Mouse (Mus musculus) testis, postnatal 14 days (tissue): ENCODE data around the gene Lce3c.

Experiments used
- DNase-seq: peaks from one replicate; pipeline ENCODE4 v3.0.0; 2021; ENCODE audit warnings: low spot score

Gene Lce3c

GRCm38 (mm10) chr3:92944186-92944585, at the start of gene Lce3c:
Gene Lce3c (plus strand): TSS chr3:92944486.
- no peak for DNase-seq

- no peak for DNase-seq
Observed at GRCm38 (mm10) chr3:92894489-92894888, 49.8 kb upstream of the Lce3c start.

GRCm38 (mm10) chr3:92902992-92903391, 41.3 kb upstream of the Lce3c start:
- no peak for DNase-seq

- no peak for DNase-seq
Observed at GRCm38 (mm10) chr3:92903640-92904039, 40.6 kb upstream of the Lce3c start.

GRCm38 (mm10) chr3:92905182-92905581, 39.1 kb upstream of the Lce3c start:
- DNase-seq, result no peak

- no peak for DNase-seq
Observed at GRCm38 (mm10) chr3:92907571-92907970, 36.7 kb upstream of the Lce3c start.

GRCm38 (mm10) chr3:92920364-92920763, 23.9 kb upstream of the Lce3c start:
- no peak for DNase-seq

- DNase-seq, result no peak
Observed at GRCm38 (mm10) chr3:92926130-92926529, 18.2 kb upstream of the Lce3c start, which contains the start of gene Lce3a. Gene Lce3a (minus strand): TSS chr3:92926230.

GRCm38 (mm10) chr3:92932679-92933078, 11.6 kb upstream of the Lce3c start, which contains the start of gene Lce3b:
Gene Lce3b (plus strand): TSS chr3:92932979.
- no peak for DNase-seq

- DNase-seq, result no peak
Observed at GRCm38 (mm10) chr3:92957090-92957489, 12.8 kb downstream of the Lce3c start, which contains the start of gene Lce3d. Gene Lce3d (plus strand): TSS chr3:92957390.

- no peak for DNase-seq
Observed at GRCm38 (mm10) chr3:92966761-92967160, 22.5 kb downstream of the Lce3c start, which contains the start of gene Lce3e. Gene Lce3e (plus strand): TSS chr3:92967061.

- DNase-seq, result no peak
Observed at GRCm38 (mm10) chr3:92978484-92978883, 34.2 kb downstream of the Lce3c start.

GRCm38 (mm10) chr3:92991926-92992325, 47.6 kb downstream of the Lce3c start, which contains the start of gene Lce3f:
Gene Lce3f (plus strand): TSS chr3:92992226.
- no peak for DNase-seq
